In the genomic region with DNA sequence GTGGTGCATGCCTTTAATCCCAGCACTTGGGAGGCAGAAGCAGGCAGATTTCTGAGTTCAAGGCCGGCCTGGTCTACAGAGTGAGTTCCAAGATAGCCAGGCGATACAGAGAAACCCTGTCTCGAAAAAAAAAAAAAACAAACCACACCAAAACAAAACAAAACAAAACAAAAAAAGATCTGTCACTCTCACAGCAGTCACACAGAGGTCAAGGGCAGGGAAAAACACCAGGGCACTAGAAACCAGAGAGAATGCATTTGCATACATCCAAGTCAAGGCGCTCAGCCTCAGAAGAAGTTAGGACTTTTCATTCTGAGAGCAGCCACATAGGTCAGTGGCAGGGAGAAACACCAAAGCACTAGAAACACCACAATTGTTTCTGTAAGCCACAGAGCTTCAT, we compare ENCODE assay signal across 28 mouse cellular contexts.
"Had no signal": no experiment of that assay in that cellular context is flagged by ENCODE, and none has a peak within 500 bp of the region (broad histone marks: within the 10 kb centered on the region; RNA-seq: fewer than 3 reads in every experiment).

No protein-coding gene starts in this region.

- H3K27ac ChIP-seq: gastrocnemius, adult 2 months; heart, embryonic 10.5 days; hindbrain, embryonic 10.5 days; hindbrain, embryonic 12.5 days; hindbrain, embryonic 14.5 days; intestine, embryonic 15.5 days; kidney, embryonic 15.5 days; kidney, postnatal 0 days; layer of hippocampus, adult 2 months; left cerebral cortex, adult 2 months; limb, embryonic 10.5 days; limb, embryonic 12.5 days; liver, embryonic 13.5 days had no signal

- H3K4me2 ChIP-seq: heart, embryonic 12.5 days; hindbrain, embryonic 12.5 days; hindbrain, embryonic 14.5 days; intestine, embryonic 15.5 days; kidney, embryonic 15.5 days; limb, embryonic 12.5 days; liver, embryonic 11.5 days; liver, embryonic 13.5 days had no signal

- H3K9me3 ChIP-seq: heart, embryonic 10.5 days; heart, embryonic 12.5 days; hindbrain, embryonic 10.5 days; hindbrain, embryonic 12.5 days; intestine, embryonic 15.5 days; kidney, embryonic 15.5 days; limb, embryonic 10.5 days; limb, embryonic 12.5 days; liver, embryonic 13.5 days had no signal

- DNase-seq: gastrocnemius, adult 2 months; gastrocnemius, postnatal 10 days; gastrocnemius, postnatal 25 days; heart, adult 18-20 months; heart, postnatal 10 days; heart, postnatal 4 days; kidney, adult 2 months; kidney, adult 9 months; kidney, postnatal 14 days; kidney, postnatal 36 days; liver; liver, embryonic 13.5 days had no signal

- H3K27me3 ChIP-seq: heart, embryonic 12.5 days; hindbrain, embryonic 12.5 days; intestine, embryonic 15.5 days; kidney, embryonic 15.5 days; limb, embryonic 12.5 days; liver, embryonic 13.5 days had no signal

- H3K9ac ChIP-seq: heart, embryonic 12.5 days; hindbrain, embryonic 12.5 days; hindbrain, embryonic 14.5 days; intestine, embryonic 15.5 days; kidney, embryonic 15.5 days; limb, embryonic 12.5 days; liver, embryonic 13.5 days had no signal

- H3K4me3 ChIP-seq: gastrocnemius, adult 2 months; heart, embryonic 10.5 days; heart, embryonic 12.5 days; hindbrain, embryonic 10.5 days; hindbrain, embryonic 12.5 days; intestine, embryonic 15.5 days; kidney, embryonic 15.5 days; layer of hippocampus, adult 2 months; left cerebral cortex, adult 2 months; limb, embryonic 10.5 days; limb, embryonic 12.5 days; liver, embryonic 13.5 days had no signal

- H3K36me3 ChIP-seq: heart, embryonic 10.5 days; heart, embryonic 12.5 days; hindbrain, embryonic 10.5 days; hindbrain, embryonic 12.5 days; intestine, embryonic 15.5 days; kidney, embryonic 15.5 days; limb, embryonic 10.5 days; limb, embryonic 12.5 days; liver, embryonic 13.5 days had no signal

- ATAC-seq: hindbrain, embryonic 16.5 days; inflammation-experienced regulatory T-cells, adult 6 months; intestine, embryonic 15.5 days; intestine, postnatal 0 days had no signal

- H3K4me1 ChIP-seq: intestine, embryonic 15.5 days had no signal
